Mouse (Mus musculus) forebrain, embryonic 11.5 days (tissue): ENCODE measurements around the gene Ip6k1. TPM values are rescaled to one million over a fixed set of nuclear protein-coding genes. Genes with fewer than 3 reads are reported as not detected.

ENCODE experiments used
- ATAC-seq: fragments of 200-750 bp; cut with Nextera tagmentation; replicated peaks from 2 replicates; pipeline ENCODE4 v1.8.0; 2017; ENCODE audit warnings: moderate TSS enrichment; ENCODE audit not compliant: low FRiP score
- DNase-seq: peaks from one replicate; pipeline ENCODE4 v3.0.0-alpha.2; 2017; ENCODE audit warnings: low spot score
- H3K27ac ChIP-seq: fragments of 300-500 bp; sonication (generic); 2 replicates; pipeline ENCODE4 v1.5.1; 2014; ENCODE audit warnings: low read depth, low read length
- H3K27me3 ChIP-seq: fragments of 300-500 bp; sonication (generic); 2 replicates; pipeline ENCODE4 v1.6.1; 2014; ENCODE audit warnings: mild to moderate bottlenecking, low read length, mixed read lengths; ENCODE audit not compliant: control insufficient read depth, insufficient read depth
- H3K36me3 ChIP-seq: fragments of 300-500 bp; sonication (generic); 2 replicates; pipeline ENCODE4 v1.6.1; 2014; ENCODE audit warnings: mild to moderate bottlenecking, low read length, moderate library complexity, mixed read lengths; ENCODE audit not compliant: control insufficient read depth, insufficient read depth
- H3K4me1 ChIP-seq: fragments of 300-500 bp; sonication (generic); replicated peaks from 2 replicates; pipeline ENCODE4 v1.6.1; 2014; ENCODE audit warnings: low read length, mixed read lengths; ENCODE audit not compliant: control insufficient read depth, insufficient read depth
- H3K4me2 ChIP-seq: fragments of 300-500 bp; sonication (generic); 2 replicates; pipeline ENCODE4 v1.6.1; 2014; ENCODE audit warnings: low read depth, mild to moderate bottlenecking, low read length, moderate library complexity, mixed read lengths; ENCODE audit not compliant: severe bottlenecking
- H3K4me3 ChIP-seq: fragments of 300-500 bp; sonication (generic); 2 replicates; pipeline ENCODE4 v1.5.1; 2014; ENCODE audit warnings: low read depth, low read length
- H3K9ac ChIP-seq: fragments of 300-500 bp; sonication (generic); 2 replicates; pipeline ENCODE4 v1.6.1; 2014; ENCODE audit warnings: low read length
- H3K9me3 ChIP-seq: fragments of 300-500 bp; sonication (generic); 2 replicates; pipeline ENCODE4 v1.6.1; 2016; ENCODE audit warnings: low read length, mixed read lengths; ENCODE audit not compliant: control insufficient read depth
- WGBS: fragments of 180-500 bp; shearing (Covaris S2); extraction: QIAGEN DNeasy Blood & Tissue Kit; methylation state at CpG from one replicate; pipeline ENCODE4 v1.1.7; 2014; 5-methylcytosine and 5-hydroxymethylcytosine counted together
- polyA plus RNA-seq: library from polyadenylated mRNA; unstranded; fragments of >200 nt; fragmentation: Nextera tagmentation; extraction: Ambion mirVana; gene quantifications from 2 replicates; pipeline ENCODE4 v1.2.1, GENCODE M21; 2014

Ip6k1 gene
- polyA plus RNA-seq, result 41.1 and 43.3 TPM in 2 replicates

- DNase-seq (peak; percentile 99), ATAC-seq (peak; percentile 99)
- Histone ChIP-seq H3K27me3 (no peaks in the 10 kb centered on the region), H3K9ac (peak within 1 kb of the TSS; percentile 94), H3K4me3 (peak within 1 kb of the TSS; percentile 99), H3K9me3 (no peaks in the 10 kb centered on the region), H3K27ac (peak within 1 kb of the TSS; percentile 82), H3K4me1 (peaks cover 5% of the 10 kb centered on the region), H3K36me3 (no peaks in the 10 kb centered on the region), H3K4me2 (peak within 1 kb of the TSS; percentile 85)
- WGBS, result under 1% methylated on average over 50 of the region's 51 CpGs
These were observed at the start of gene Ip6k1 for GRCm38 (mm10) chr9:108001922-108002770. Ip6k1 (plus strand) TSS chr9:108002501.

GRCm38 (mm10) chr9:107955613-107956289, 46.5 kb upstream of the Ip6k1 start:
- DNase-seq, result no peak

GRCm38 (mm10) chr9:107957141-107957540, 45.2 kb upstream of the Ip6k1 start:
- H3K27me3 ChIP-seq, result no peaks in the 10 kb centered on the region
- no peaks in the 10 kb centered on the region; the same call in 1 of the 2 replicates for H3K36me3 ChIP-seq
- WGBS, result 46% methylated on average over 6 of the region's 6 CpGs
- ATAC-seq, result no peak
- H3K27ac ChIP-seq, result no peak overlapping the region
- DNase-seq, result no peak
- H3K4me1 ChIP-seq, result 0 out of 2 replicates have a peak, but pooled peaks cover 2% of the 10 kb centered on the region
- H3K4me2 ChIP-seq, result no peak overlapping the region
- no peak overlapping the region for H3K9ac ChIP-seq
- H3K9me3 ChIP-seq, result no peaks in the 10 kb centered on the region
- H3K4me3 ChIP-seq, result no peak overlapping the region

More at GRCm38 (mm10) chr9:107955613-107956289, 46.5 kb upstream of the Ip6k1 start:
- Histone ChIP-seq H3K27me3 (no peaks in the 10 kb centered on the region), H3K36me3 (no peaks in the 10 kb centered on the region; the same call in 1 of the 2 replicates), H3K4me3 (no peak overlapping the region), H3K9me3 (no peaks in the 10 kb centered on the region), H3K4me1 (no peaks in the 10 kb centered on the region; the same call in 1 of the 2 replicates), H3K9ac (no peak overlapping the region), H3K27ac (no peak overlapping the region), H3K4me2 (no peak overlapping the region)
- no peak for ATAC-seq
- WGBS, result 89% methylated on average over 6 of the region's 6 CpGs

DNA sequence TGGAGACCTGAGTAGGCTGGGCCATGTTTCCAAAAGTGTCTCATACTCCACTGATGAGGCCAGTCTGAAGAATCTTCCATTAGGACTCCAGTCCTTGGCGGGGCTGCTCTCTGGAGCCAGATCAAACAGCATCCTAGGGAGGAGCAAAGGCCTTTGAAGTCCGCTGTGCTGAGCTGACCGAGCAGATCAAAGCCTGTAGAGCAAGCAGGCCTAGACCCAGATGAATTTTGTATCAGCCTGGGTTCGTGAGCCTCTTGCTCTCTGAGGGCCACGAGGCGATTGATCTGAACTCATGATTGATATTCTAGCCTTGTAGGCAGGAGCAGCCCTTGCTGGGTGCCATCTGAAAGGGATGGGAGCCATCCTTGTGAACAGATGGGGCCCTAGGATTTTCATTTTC, 42.4 kb upstream of the Ip6k1 start:
- H3K36me3 ChIP-seq, result no peaks in the 10 kb centered on the region; the same call in 1 of the 2 replicates
- 0 out of 2 replicates have a peak, but pooled peaks cover 2% of the 10 kb centered on the region for H3K4me1 ChIP-seq
- no peak overlapping the region for H3K9ac ChIP-seq
- ATAC-seq (no peak), DNase-seq (no peak)
- no peaks in the 10 kb centered on the region for H3K9me3 ChIP-seq
- no peak overlapping the region for H3K4me2 ChIP-seq
- H3K27me3 ChIP-seq, result no peaks in the 10 kb centered on the region
- 78% methylated on average over 6 of the region's 6 CpGs for WGBS
- H3K4me3 ChIP-seq, result no peak overlapping the region
- no peak overlapping the region for H3K27ac ChIP-seq

- Histone ChIP-seq H3K36me3 (no peaks in the 10 kb centered on the region; the same call in 1 of the 2 replicates), H3K9ac (no peak overlapping the region)
- WGBS, result 84% methylated on average over 4 of the region's 4 CpGs
These were observed 41.4 kb upstream of the Ip6k1 start for GRCm38 (mm10) chr9:107960928-107961327.

DNA sequence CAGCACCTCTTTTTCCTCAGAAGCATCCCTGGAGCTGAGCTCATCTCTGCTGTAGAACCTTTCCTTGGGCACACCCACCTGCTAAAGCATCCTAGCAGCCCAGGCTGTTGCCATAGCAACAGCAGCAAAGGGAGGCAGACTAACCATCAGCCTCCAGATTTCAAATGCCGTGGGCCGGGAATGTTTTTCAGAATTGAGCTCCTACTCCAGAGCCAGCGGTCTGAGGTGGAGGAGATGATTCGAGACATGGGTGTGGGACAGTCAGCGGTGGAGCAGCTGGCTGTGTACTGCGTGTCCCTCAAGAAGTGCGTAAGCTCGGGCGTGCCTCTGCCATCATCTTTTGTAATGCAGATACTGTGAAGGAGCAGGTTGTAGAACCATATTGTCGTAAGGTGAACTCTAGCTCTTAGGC, 40.9 kb upstream of the Ip6k1 start:
- no peaks in the 10 kb centered on the region; the same call in 1 of the 2 replicates for H3K36me3 ChIP-seq
- H3K9me3 ChIP-seq, result no peaks in the 10 kb centered on the region
- no peak overlapping the region for H3K27ac ChIP-seq
- no peaks in the 10 kb centered on the region for H3K27me3 ChIP-seq
- no peak overlapping the region for H3K4me2 ChIP-seq
- no peak overlapping the region for H3K4me3 ChIP-seq
- no peak overlapping the region for H3K9ac ChIP-seq
- WGBS, result 86% methylated on average over 10 of the region's 10 CpGs
- DNase-seq (no peak), ATAC-seq (no peak)
- 0 out of 2 replicates have a peak, but pooled peaks cover 2% of the 10 kb centered on the region for H3K4me1 ChIP-seq

More at GRCm38 (mm10) chr9:107960928-107961327, 41.4 kb upstream of the Ip6k1 start:
- Histone ChIP-seq H3K9me3 (no peaks in the 10 kb centered on the region), H3K27ac (no peak overlapping the region), H3K4me2 (no peak overlapping the region), H3K4me1 (0 out of 2 replicates have a peak, but pooled peaks cover 2% of the 10 kb centered on the region), H3K27me3 (no peaks in the 10 kb centered on the region), H3K4me3 (no peak overlapping the region)
- no peak for ATAC-seq
- DNase-seq, result no peak

DNA sequence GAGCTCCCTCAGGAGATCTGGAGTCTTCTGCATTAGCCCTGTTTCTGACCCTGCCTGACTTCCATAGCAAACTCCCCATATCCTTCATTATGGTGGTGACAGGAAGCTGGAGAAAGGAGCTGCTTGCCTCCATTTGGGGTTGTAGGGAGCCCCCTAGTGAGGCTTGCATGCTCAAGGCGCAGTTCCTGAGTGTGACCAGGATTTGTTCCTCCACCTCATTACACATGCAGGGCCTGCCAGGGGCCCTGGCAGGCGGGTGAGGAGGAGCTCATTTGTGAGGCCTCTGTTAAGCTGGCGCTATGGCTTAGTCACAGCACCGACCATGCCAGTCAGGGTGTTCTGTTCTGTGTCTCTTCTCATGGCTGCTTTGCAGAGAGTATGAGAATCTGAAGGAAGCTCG, 40.4 kb upstream of the Ip6k1 start:
- DNase-seq (no peak), ATAC-seq (0 out of 2 replicates have a peak, but pooled peaks have one; percentile 44)
- no peaks in the 10 kb centered on the region for H3K9me3 ChIP-seq
- no peak overlapping the region for H3K4me3 ChIP-seq
- no peaks in the 10 kb centered on the region; the same call in 1 of the 2 replicates for H3K36me3 ChIP-seq
- 0 out of 2 replicates have a peak, but pooled peaks cover 2% of the 10 kb centered on the region for H3K4me1 ChIP-seq
- H3K9ac ChIP-seq, result no peak overlapping the region
- H3K27ac ChIP-seq, result no peak overlapping the region
- 51% methylated on average over 5 of the region's 5 CpGs for WGBS
- H3K27me3 ChIP-seq, result no peaks in the 10 kb centered on the region
- H3K4me2 ChIP-seq, result no peak overlapping the region

GRCm38 (mm10) chr9:107962916-107963315, 39.4 kb upstream of the Ip6k1 start:
- WGBS, result 93% methylated on average over 9 of the region's 9 CpGs
- DNase-seq, result no peak
- Histone ChIP-seq H3K9me3 (no peaks in the 10 kb centered on the region), H3K36me3 (no peaks in the 10 kb centered on the region; the same call in 1 of the 2 replicates), H3K9ac (no peak overlapping the region), H3K27me3 (no peaks in the 10 kb centered on the region), H3K4me2 (no peak overlapping the region), H3K4me1 (0 out of 2 replicates have a peak, but pooled peaks cover 2% of the 10 kb centered on the region), H3K4me3 (no peak overlapping the region), H3K27ac (no peak overlapping the region)
- no peak for ATAC-seq
